Mouse (Mus musculus) liver, embryonic 13.5 days (tissue): ENCODE measurements at regions not wholly inside any gene's neighbourhood (a gene's known extent, or its start where the extent isn't known, plus 50 kb on each side); places are given as distances from the start of the nearest gene placed in this dataset.
A peak's percentile ranks its signal among the peaks of the same experiment; 100 is the strongest.

ENCODE experiments used
- ATAC-seq: fragments of 200-750 bp; cut with Nextera tagmentation; 2 replicates; pipeline ENCODE4 v1.8.0; 2017; ENCODE audit warnings: low read depth, mild to moderate bottlenecking, moderate number of reproducible peaks, moderate library complexity
- DNase-seq: peaks from one replicate; pipeline ENCODE4 v3.0.0; 2022
- H3K27ac ChIP-seq: fragments of 300-500 bp; sonication (generic); 2 replicates; pipeline ENCODE4 v1.5.1; 2015; ENCODE audit warnings: moderate library complexity, mild to moderate bottlenecking, inconsistent platforms
- H3K27me3 ChIP-seq: fragments of 300-500 bp; sonication (generic); 2 replicates; pipeline ENCODE4 v1.6.1; 2015; ENCODE audit warnings: mild to moderate bottlenecking, inconsistent platforms
- H3K36me3 ChIP-seq: fragments of 300-500 bp; sonication (generic); 2 replicates; pipeline ENCODE4 v1.6.1; 2015; ENCODE audit warnings: mild to moderate bottlenecking, inconsistent platforms
- H3K4me1 ChIP-seq: fragments of 300-500 bp; sonication (generic); replicated peaks from 2 replicates; pipeline ENCODE4 v1.6.1; 2015; ENCODE audit warnings: inconsistent platforms
- H3K4me2 ChIP-seq: fragments of 300-500 bp; sonication (generic); 2 replicates; pipeline ENCODE4 v1.6.1; 2015; ENCODE audit warnings: inconsistent platforms, mild to moderate bottlenecking, moderate library complexity
- H3K4me3 ChIP-seq: fragments of 300-500 bp; sonication (generic); replicated peaks from 2 replicates; pipeline ENCODE4 v1.5.1; 2015; ENCODE audit warnings: mild to moderate bottlenecking, inconsistent platforms
- H3K9ac ChIP-seq: fragments of 300-500 bp; sonication (generic); 2 replicates; pipeline ENCODE4 v1.6.1; 2015; ENCODE audit warnings: mild to moderate bottlenecking, inconsistent platforms
- H3K9me3 ChIP-seq: fragments of 300-500 bp; sonication (generic); replicated peaks from 2 replicates; pipeline ENCODE4 v1.6.1; 2016; ENCODE audit warnings: inconsistent platforms
- WGBS: fragments of 180-500 bp; shearing (Covaris S2); methylation state at CpG from one replicate; pipeline ENCODE4 v1.1.7; 2015; ENCODE audit not compliant: insufficient replicate concordance; 5-methylcytosine and 5-hydroxymethylcytosine counted together

DNA sequence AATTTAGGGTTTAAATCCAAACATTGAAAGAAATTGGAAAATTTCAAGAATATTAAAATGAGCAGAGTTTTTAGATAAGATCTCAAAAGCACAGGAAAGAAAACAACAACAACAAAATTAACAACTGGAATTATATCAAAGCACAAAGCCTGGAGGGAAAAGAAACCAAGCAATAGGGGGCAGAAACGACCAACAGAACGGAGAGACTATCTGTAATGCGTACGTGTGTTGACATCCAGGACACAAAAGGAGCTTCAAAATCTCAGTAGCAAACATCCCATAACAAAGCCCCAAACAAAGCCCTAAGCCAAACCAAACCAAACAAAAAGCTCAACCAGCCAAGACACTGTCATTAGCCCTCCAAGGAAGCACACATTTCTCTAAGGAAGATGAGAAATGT, 237.5 kb upstream of the P2ry1 start:
- peaks cover 5% of the 10 kb centered on the region; the same call in 1 of the 2 replicates for H3K4me1 ChIP-seq
- no peaks in the 10 kb centered on the region for H3K36me3 ChIP-seq
- 54% methylated on average over 4 of the region's 4 CpGs for WGBS
- H3K4me3 ChIP-seq, result no peak overlapping the region
- H3K27me3 ChIP-seq, result no peaks in the 10 kb centered on the region
- H3K27ac ChIP-seq, result no peak overlapping the region
- H3K4me2 ChIP-seq, result no peak overlapping the region
- H3K9me3 ChIP-seq, result no peaks in the 10 kb centered on the region
- H3K9ac ChIP-seq, result no peak overlapping the region
- DNase-seq, result no peak
- no peak for ATAC-seq

DNA sequence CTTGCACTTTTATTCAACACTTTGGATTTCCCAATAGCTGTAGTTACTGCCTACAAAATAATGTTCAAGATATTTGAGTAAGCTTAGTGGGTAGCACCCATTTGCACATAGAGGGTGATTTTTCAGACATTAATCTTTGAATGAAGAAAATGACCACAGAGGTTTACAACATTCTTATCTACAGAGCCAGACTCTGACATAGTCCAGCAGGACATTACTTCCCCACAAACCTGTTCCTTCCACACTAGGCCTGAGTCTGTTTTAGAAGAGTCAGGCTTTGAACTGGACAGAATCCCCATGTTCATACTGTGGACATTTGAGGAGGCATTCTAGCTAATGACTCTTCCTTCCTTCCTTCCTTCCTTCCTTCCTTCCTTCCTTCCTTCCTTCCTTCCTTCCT, 233.6 kb upstream of the P2ry1 start:
- Histone ChIP-seq H3K27ac (no peak overlapping the region), H3K9me3 (no peaks in the 10 kb centered on the region), H3K4me2 (no peak overlapping the region), H3K4me3 (no peak overlapping the region), H3K36me3 (no peaks in the 10 kb centered on the region), H3K9ac (no peak overlapping the region), H3K27me3 (no peaks in the 10 kb centered on the region), H3K4me1 (peaks cover 5% of the 10 kb centered on the region; the same call in 1 of the 2 replicates)
- ATAC-seq (no peak), DNase-seq (no peak)

GRCm38 (mm10) chr3:60771866-60772265, 230.7 kb upstream of the P2ry1 start:
- DNase-seq (no peak), ATAC-seq (no peak)
- Histone ChIP-seq H3K9me3 (no peaks in the 10 kb centered on the region), H3K36me3 (no peaks in the 10 kb centered on the region), H3K4me1 (peaks cover 5% of the 10 kb centered on the region; the same call in 1 of the 2 replicates), H3K4me2 (no peak overlapping the region), H3K9ac (no peak overlapping the region), H3K4me3 (no peak overlapping the region), H3K27ac (no peak overlapping the region), H3K27me3 (no peaks in the 10 kb centered on the region)
- WGBS, result 63% methylated on average over 4 of the region's 4 CpGs

GRCm38 (mm10) chr3:60773383-60773782, 229.2 kb upstream of the P2ry1 start:
- Histone ChIP-seq H3K27me3 (no peaks in the 10 kb centered on the region), H3K36me3 (no peaks in the 10 kb centered on the region), H3K4me2 (no peak overlapping the region), H3K4me1 (peaks cover 5% of the 10 kb centered on the region; the same call in 1 of the 2 replicates), H3K9ac (no peak overlapping the region), H3K9me3 (no peaks in the 10 kb centered on the region), H3K27ac (no peak overlapping the region), H3K4me3 (no peak overlapping the region)
- DNase-seq (no peak), ATAC-seq (no peak)
- 79% methylated on average over 3 of the region's 3 CpGs for WGBS

DNA sequence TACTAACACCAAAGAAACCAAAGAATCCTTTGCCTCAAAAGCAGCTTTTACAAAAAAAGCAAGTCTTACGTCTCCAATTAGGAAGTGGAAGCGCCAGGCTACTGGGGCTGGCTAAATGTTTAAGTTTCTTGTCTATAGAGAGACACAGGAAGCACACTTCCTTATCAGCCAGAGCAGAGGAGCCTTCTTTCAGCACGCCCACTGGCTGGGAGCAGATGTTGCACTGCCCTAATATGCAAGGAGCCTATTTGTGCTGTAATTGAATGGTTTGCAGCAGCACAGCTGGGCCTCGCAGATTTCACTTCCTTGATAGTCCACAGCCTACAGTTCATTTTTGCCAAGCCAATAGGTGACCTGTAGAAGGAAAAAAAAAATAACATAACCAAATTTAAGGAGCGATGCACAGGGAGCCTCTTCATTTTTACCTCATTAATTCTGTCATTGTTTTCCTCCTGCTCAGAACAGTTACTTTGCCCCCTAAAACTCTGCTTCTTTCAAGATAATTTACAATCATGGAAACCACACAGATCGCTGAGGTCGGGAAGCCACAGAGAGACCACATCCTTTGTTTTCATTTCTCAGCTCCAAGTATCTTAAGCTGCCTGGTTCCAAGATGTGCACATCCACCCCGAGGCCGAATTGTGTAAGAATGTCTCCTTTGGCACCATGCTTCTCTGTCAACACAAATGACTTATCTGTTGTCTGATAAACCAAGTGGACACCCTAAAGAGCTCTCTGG, 217.3 kb upstream of the P2ry1 start:
- peaks cover 54% of the 10 kb centered on the region for H3K4me1 ChIP-seq
- peak overlapping the region; percentile 98 for H3K27ac ChIP-seq
- H3K9ac ChIP-seq, result peak overlapping the region; percentile 51
- H3K4me3 ChIP-seq, result no peak overlapping the region
- H3K4me2 ChIP-seq, result peak overlapping the region; percentile 56
- ATAC-seq (peak; percentile 100), DNase-seq (peak; percentile 91)
- no peaks in the 10 kb centered on the region for H3K9me3 ChIP-seq
- WGBS, result 8% methylated on average over 9 of the region's 9 CpGs
- no peaks in the 10 kb centered on the region for H3K36me3 ChIP-seq
- no peaks in the 10 kb centered on the region for H3K27me3 ChIP-seq

DNA sequence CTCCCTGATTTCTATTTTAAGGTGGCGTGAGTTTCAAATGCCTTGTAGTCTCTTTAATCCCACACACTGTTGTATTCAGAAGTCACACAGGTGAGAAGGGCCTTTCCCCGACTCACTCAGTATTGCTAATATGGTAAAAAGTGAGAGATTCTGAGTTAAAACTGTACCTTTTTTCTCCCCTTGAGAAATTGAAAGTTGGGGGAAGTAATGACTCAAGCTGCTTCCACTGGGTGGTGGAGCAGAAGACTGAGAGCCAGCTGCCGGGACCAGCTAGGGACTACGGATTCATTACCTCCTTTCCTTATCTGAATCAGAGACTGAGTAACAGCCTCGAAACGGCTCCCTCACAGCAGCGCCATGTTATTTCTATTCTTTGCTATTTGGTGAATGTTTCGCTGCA, 214.6 kb upstream of the P2ry1 start:
- Histone ChIP-seq H3K4me1 (peaks cover 43% of the 10 kb centered on the region), H3K9me3 (no peaks in the 10 kb centered on the region), H3K4me3 (no peak overlapping the region), H3K36me3 (no peaks in the 10 kb centered on the region), H3K27ac (no peak overlapping the region), H3K4me2 (no peak overlapping the region), H3K27me3 (no peaks in the 10 kb centered on the region), H3K9ac (no peak overlapping the region)
- DNase-seq (no peak), ATAC-seq (no peak)
- 53% methylated on average over 8 of the region's 8 CpGs for WGBS

DNA sequence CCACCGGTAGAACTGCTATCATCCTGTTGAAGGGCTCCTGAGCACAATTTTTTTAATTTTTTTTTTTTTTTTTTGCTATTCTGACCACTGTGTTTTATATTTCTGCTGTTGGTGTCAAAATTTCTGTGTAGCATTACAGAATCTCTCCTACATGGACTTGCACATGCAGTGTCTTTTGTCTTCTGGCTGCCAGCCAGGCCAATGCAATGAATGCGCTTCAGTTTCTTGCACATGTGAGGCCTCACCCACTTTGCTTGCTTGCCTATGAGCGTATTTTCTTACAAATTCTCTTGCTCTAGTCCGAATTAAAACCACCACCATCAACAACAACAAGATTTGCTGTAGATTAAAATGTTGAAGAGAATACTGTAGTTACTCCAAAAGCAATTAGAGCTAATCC, 213.2 kb upstream of the P2ry1 start:
- no peak overlapping the region for H3K4me2 ChIP-seq
- ATAC-seq (no peak), DNase-seq (no peak)
- no peaks in the 10 kb centered on the region for H3K9me3 ChIP-seq
- no peak overlapping the region for H3K27ac ChIP-seq
- no peaks in the 10 kb centered on the region for H3K27me3 ChIP-seq
- H3K4me3 ChIP-seq, result no peak overlapping the region
- H3K36me3 ChIP-seq, result no peaks in the 10 kb centered on the region
- peaks cover 28% of the 10 kb centered on the region for H3K4me1 ChIP-seq
- 83% methylated on average over 4 of the region's 4 CpGs for WGBS
- no peak overlapping the region for H3K9ac ChIP-seq

DNA sequence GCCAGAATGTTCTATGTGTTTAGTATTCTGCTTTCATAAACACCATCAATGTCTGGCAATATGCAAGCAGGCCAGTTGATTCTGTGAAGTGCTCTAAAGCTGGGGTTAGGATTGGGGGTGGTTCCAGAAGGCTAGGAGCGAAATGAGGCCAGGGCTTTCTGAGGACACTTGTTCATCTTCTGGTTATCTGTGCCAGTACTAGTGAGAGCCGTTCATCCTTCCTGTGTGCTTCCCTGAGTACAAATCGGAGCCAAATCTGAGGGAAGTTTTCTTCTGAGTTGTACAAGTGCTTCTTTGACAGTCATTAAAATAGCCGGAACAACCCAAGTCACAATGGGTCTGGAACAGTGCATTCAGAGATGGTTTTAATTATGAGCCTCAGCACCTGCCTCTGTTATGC, 210.4 kb upstream of the P2ry1 start:
- 63% methylated on average over 4 of the region's 4 CpGs for WGBS
- Histone ChIP-seq H3K27ac (no peak overlapping the region), H3K4me3 (no peak overlapping the region), H3K9me3 (no peaks in the 10 kb centered on the region), H3K27me3 (no peaks in the 10 kb centered on the region), H3K36me3 (no peaks in the 10 kb centered on the region), H3K4me1 (peaks cover 10% of the 10 kb centered on the region; the same call in 1 of the 2 replicates), H3K9ac (no peak overlapping the region), H3K4me2 (no peak overlapping the region)
- ATAC-seq, result no peak
- DNase-seq, result no peak

DNA sequence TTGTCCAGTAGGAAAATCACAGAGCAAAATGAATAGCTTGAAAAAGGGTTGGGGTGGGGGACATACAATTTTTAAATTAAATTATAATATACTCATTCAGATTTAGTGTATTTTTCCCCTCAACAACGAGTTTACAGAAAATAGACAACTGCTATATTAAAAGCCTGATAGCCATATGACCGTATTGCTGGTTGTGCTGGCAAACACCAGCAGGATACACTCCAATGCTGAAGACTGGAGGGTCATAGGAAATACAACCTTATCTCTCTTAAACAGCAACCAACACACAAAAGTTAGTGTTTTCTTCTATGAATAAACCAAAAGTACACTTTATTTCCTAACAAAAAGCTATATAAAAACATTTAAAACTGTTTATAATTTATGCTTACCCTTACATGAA, 206.4 kb upstream of the P2ry1 start:
- Histone ChIP-seq H3K4me3 (no peak overlapping the region), H3K4me2 (no peak overlapping the region), H3K4me1 (0 out of 2 replicates have a peak, but pooled peaks cover 2% of the 10 kb centered on the region), H3K9ac (no peak overlapping the region), H3K27me3 (no peaks in the 10 kb centered on the region), H3K36me3 (no peaks in the 10 kb centered on the region), H3K9me3 (no peaks in the 10 kb centered on the region), H3K27ac (no peak overlapping the region)
- WGBS, result 37% methylated on average over 2 of the region's 2 CpGs
- DNase-seq (no peak), ATAC-seq (no peak)

DNA sequence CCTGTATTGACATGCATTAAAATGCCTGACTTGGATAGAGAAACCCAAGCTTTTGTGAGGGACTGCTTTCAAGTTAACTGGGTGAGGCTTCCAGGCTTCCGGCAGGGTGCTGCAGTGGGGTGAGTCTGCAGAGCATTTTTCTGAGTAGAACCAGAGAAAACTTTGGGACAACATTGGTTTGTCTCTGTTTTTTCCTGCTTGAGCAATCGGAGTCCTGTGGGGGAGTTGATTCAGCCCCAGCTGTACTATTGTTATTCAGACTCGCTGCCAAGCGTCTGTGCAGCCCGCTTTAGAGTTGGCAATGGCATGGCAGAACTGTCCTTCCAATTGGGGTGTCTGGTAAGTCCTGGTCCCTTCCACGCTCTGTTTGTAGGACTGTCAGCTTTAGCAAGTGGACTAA, 204.8 kb upstream of the P2ry1 start:
- DNase-seq (no peak), ATAC-seq (no peak)
- H3K4me3 ChIP-seq, result no peak overlapping the region
- no peaks in the 10 kb centered on the region for H3K36me3 ChIP-seq
- H3K27me3 ChIP-seq, result no peaks in the 10 kb centered on the region
- 0 out of 2 replicates have a peak, but pooled peaks cover 2% of the 10 kb centered on the region for H3K4me1 ChIP-seq
- H3K9me3 ChIP-seq, result no peaks in the 10 kb centered on the region
- WGBS, result 85% methylated on average over 6 of the region's 6 CpGs
- no peak overlapping the region for H3K27ac ChIP-seq
- no peak overlapping the region for H3K9ac ChIP-seq
- H3K4me2 ChIP-seq, result no peak overlapping the region

GRCm38 (mm10) chr3:60798461-60798860, 204.1 kb upstream of the P2ry1 start:
- H3K9me3 ChIP-seq, result no peaks in the 10 kb centered on the region
- no peak overlapping the region for H3K9ac ChIP-seq
- no peaks in the 10 kb centered on the region for H3K27me3 ChIP-seq
- 0 out of 2 replicates have a peak, but pooled peaks cover 2% of the 10 kb centered on the region for H3K4me1 ChIP-seq
- H3K27ac ChIP-seq, result no peak overlapping the region
- H3K4me2 ChIP-seq, result no peak overlapping the region
- no peak for DNase-seq
- H3K36me3 ChIP-seq, result no peaks in the 10 kb centered on the region
- no peak for ATAC-seq
- WGBS, result 80% methylated on average over 2 of the region's 2 CpGs
- H3K4me3 ChIP-seq, result no peak overlapping the region

DNA sequence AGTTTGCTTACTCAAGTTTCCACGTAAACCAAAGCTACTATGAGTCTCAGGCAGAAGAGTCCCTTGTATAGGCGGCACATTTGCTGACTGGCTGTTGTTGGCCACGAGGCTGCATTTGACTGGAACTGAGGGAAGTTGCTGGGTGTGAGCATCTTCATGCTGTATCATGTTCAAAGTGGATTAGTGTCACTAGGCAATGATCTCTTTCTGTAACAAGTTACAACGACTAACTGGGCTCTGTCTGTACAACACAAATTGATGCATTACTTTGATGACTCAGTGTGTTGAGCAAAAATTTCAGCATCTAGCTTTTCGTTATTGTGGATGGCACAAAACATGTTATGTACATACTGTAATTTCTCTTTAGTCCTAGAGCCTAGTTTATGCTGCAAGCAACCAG, 203.7 kb upstream of the P2ry1 start:
- H3K4me2 ChIP-seq, result no peak overlapping the region
- ATAC-seq, result no peak
- H3K4me3 ChIP-seq, result no peak overlapping the region
- H3K27me3 ChIP-seq, result no peaks in the 10 kb centered on the region
- H3K27ac ChIP-seq, result no peak overlapping the region
- 0 out of 2 replicates have a peak, but pooled peaks cover 2% of the 10 kb centered on the region for H3K4me1 ChIP-seq
- no peak overlapping the region for H3K9ac ChIP-seq
- H3K36me3 ChIP-seq, result no peaks in the 10 kb centered on the region
- WGBS, result 77% methylated on average over 5 of the region's 5 CpGs
- no peak for DNase-seq
- no peaks in the 10 kb centered on the region for H3K9me3 ChIP-seq
